Mouse (Mus musculus): ENCODE data around the gene Ltc4s.

- TF ChIP-seq POLR2A (IDR thresholded peaks at IDR 0.05; ENCODE audit: borderline replicate concordance, insufficient read depth, low read length) (no peak), CTCF (IDR thresholded peaks at IDR 0.05; ENCODE audit: borderline replicate concordance, insufficient read depth, low read depth, low read length) (no peak)
Observed at GRCm38 (mm10) chr11:50227736-50228135, 10.7 kb downstream of the Ltc4s start.

Measured in cerebellum, adult 2 months (tissue).